Mouse (Mus musculus) liver, embryonic 12.5 days (tissue): Measurements from ENCODE around the gene Cutal. TPM values are rescaled to one million over a fixed set of nuclear protein-coding genes. Genes with fewer than 3 reads are reported as not detected.

ENCODE experiments used
- ATAC-seq: fragments of 200-750 bp; cut with Nextera tagmentation; 2 replicates; pipeline ENCODE4 v1.8.0; 2017; ENCODE audit warnings: moderate number of reproducible peaks, mild to moderate bottlenecking, moderate library complexity
- H3K27ac ChIP-seq: fragments of 300-500 bp; sonication (generic); 2 replicates; pipeline ENCODE4 v1.5.1; 2016; ENCODE audit warnings: mild to moderate bottlenecking
- H3K27me3 ChIP-seq: fragments of 300-500 bp; sonication (generic); replicated peaks from 2 replicates; pipeline ENCODE4 v1.6.1; 2016; ENCODE audit warnings: mild to moderate bottlenecking, moderate library complexity
- H3K36me3 ChIP-seq: fragments of 300-500 bp; sonication (generic); 2 replicates; pipeline ENCODE4 v1.6.1; 2016; ENCODE audit warnings: mild to moderate bottlenecking, moderate library complexity
- H3K4me1 ChIP-seq: fragments of 300-500 bp; sonication (generic); 2 replicates; pipeline ENCODE4 v1.6.1; 2016
- H3K4me2 ChIP-seq: fragments of 300-500 bp; sonication (generic); 2 replicates; pipeline ENCODE4 v1.6.1; 2016; ENCODE audit warnings: mild to moderate bottlenecking, moderate library complexity
- H3K4me3 ChIP-seq: fragments of 300-500 bp; sonication (generic); 2 replicates; pipeline ENCODE4 v1.5.1; 2016; ENCODE audit warnings: mild to moderate bottlenecking, moderate library complexity
- H3K9ac ChIP-seq: fragments of 300-500 bp; sonication (generic); 2 replicates; pipeline ENCODE4 v1.6.1; 2016; ENCODE audit warnings: mild to moderate bottlenecking, moderate library complexity
- H3K9me3 ChIP-seq: fragments of 300-500 bp; sonication (generic); replicated peaks from 2 replicates; pipeline ENCODE4 v1.6.1; 2016; ENCODE audit warnings: mild to moderate bottlenecking, moderate library complexity
- WGBS: fragments of 180-500 bp; shearing (Covaris S2); methylation state at CpG from one replicate; pipeline ENCODE4 v1.1.7; 2016; ENCODE audit not compliant: insufficient replicate concordance; 5-methylcytosine and 5-hydroxymethylcytosine counted together
- polyA plus RNA-seq: library from polyadenylated mRNA; unstranded; fragments of >200 nt; fragmentation: Nextera tagmentation; extraction: Ambion mirVana; gene quantifications from 2 replicates; pipeline ENCODE4 v1.2.1, GENCODE M21; 2016

Cutal gene
- polyA plus RNA-seq, 1 experiment from 2014 or later, result 2.2 TPM

GRCm38 (mm10) chr2:34906426-34906825, 32.2 kb downstream of the Cutal start:
- Histone ChIP-seq H3K4me2 (peak overlapping the region; percentile 40), H3K36me3 (peaks cover 37% of the 10 kb centered on the region), H3K4me1 (peaks cover 39% of the 10 kb centered on the region), H3K9me3 (no peaks in the 10 kb centered on the region), H3K4me3 (no peak overlapping the region), H3K27me3 (no peaks in the 10 kb centered on the region; the same call in 1 of the 2 replicates), H3K27ac (peak overlapping the region; percentile 39; the same call in 1 of the 2 replicates), H3K9ac (peak overlapping the region; percentile 35; the same call in 1 of the 2 replicates)
- 53% methylated on average over 6 of the region's 6 CpGs for WGBS
- ATAC-seq, result no peak

GRCm38 (mm10) chr2:34906861-34907604, 32.8 kb downstream of the Cutal start:
- 0 out of 2 replicates have a peak overlapping the region, but pooled peaks have one; percentile 39 for H3K27ac ChIP-seq
- H3K9me3 ChIP-seq, result no peaks in the 10 kb centered on the region
- H3K4me2 ChIP-seq, result peak overlapping the region; percentile 40
- H3K9ac ChIP-seq, result peak overlapping the region; percentile 35; the same call in 1 of the 2 replicates
- no peak for ATAC-seq
- H3K36me3 ChIP-seq, result peaks cover 32% of the 10 kb centered on the region
- H3K4me3 ChIP-seq, result no peak overlapping the region
- 43% methylated on average over 12 of the region's 12 CpGs for WGBS
- H3K27me3 ChIP-seq, result peaks cover 6% of the 10 kb centered on the region; the same call in 1 of the 2 replicates
- H3K4me1 ChIP-seq, result peaks cover 39% of the 10 kb centered on the region

- no peak for ATAC-seq
- H3K4me1 ChIP-seq, result peaks cover 45% of the 10 kb centered on the region
- no peak overlapping the region for H3K4me2 ChIP-seq
- no peaks in the 10 kb centered on the region for H3K9me3 ChIP-seq
- no peak overlapping the region for H3K27ac ChIP-seq
- peaks cover 23% of the 10 kb centered on the region for H3K36me3 ChIP-seq
- peaks cover 33% of the 10 kb centered on the region for H3K27me3 ChIP-seq
- WGBS, result 76% methylated on average over 4 of the region's 4 CpGs
- H3K9ac ChIP-seq, result no peak overlapping the region
- H3K4me3 ChIP-seq, result no peak overlapping the region
Measured at GRCm38 (mm10) chr2:34909719-34910118, 35.5 kb downstream of the Cutal start.

GRCm38 (mm10) chr2:34911871-34912270, 37.7 kb downstream of the Cutal start:
- H3K4me1 ChIP-seq, result peaks cover 31% of the 10 kb centered on the region
- no peak overlapping the region for H3K4me3 ChIP-seq
- H3K36me3 ChIP-seq, result peaks cover 23% of the 10 kb centered on the region
- peaks cover 44% of the 10 kb centered on the region for H3K27me3 ChIP-seq
- no peak overlapping the region for H3K4me2 ChIP-seq
- no peak overlapping the region for H3K27ac ChIP-seq
- 71% methylated on average over 5 of the region's 5 CpGs for whole genome bisulfite sequencing
- ATAC-seq, result no peak
- no peaks in the 10 kb centered on the region for H3K9me3 ChIP-seq
- no peak overlapping the region for H3K9ac ChIP-seq

GRCm38 (mm10) chr2:34912613-34913012, 38.4 kb downstream of the Cutal start:
- Histone ChIP-seq H3K4me3 (peak overlapping the region; percentile 70), H3K36me3 (peaks cover 23% of the 10 kb centered on the region), H3K27ac (no peak overlapping the region), H3K9me3 (no peaks in the 10 kb centered on the region), H3K4me2 (peak overlapping the region; percentile 96), H3K9ac (0 out of 2 replicates have a peak overlapping the region, but pooled peaks have one; percentile 75), H3K4me1 (peaks cover 25% of the 10 kb centered on the region), H3K27me3 (peaks cover 51% of the 10 kb centered on the region)
- ATAC-seq, result no peak
- 46% methylated on average over 7 of the region's 7 CpGs for WGBS

- Histone ChIP-seq H3K27ac (peak within 1 kb of the TSS; percentile 32; the same call in 1 of the 2 replicates), H3K4me1 (peaks cover 25% of the 10 kb centered on the region), H3K9ac (peak within 1 kb of the TSS; percentile 75), H3K4me2 (peak within 1 kb of the TSS; percentile 96), H3K27me3 (peaks cover 59% of the 10 kb centered on the region), H3K9me3 (no peaks in the 10 kb centered on the region), H3K36me3 (peaks cover 23% of the 10 kb centered on the region), H3K4me3 (peak within 1 kb of the TSS; percentile 70)
- peak; percentile 47 for ATAC-seq
- under 1% methylated on average over 60 of the region's 64 CpGs for WGBS
Measured at GRCm38 (mm10) chr2:34913218-34914068, 39.2 kb downstream of the Cutal start, which contains the start of gene Phf19. TSS of gene Phf19 (minus strand) at chr2:34914026.

- Histone ChIP-seq H3K9ac (peak overlapping the region; percentile 75), H3K9me3 (no peaks in the 10 kb centered on the region), H3K4me3 (peak overlapping the region; percentile 70), H3K36me3 (peaks cover 20% of the 10 kb centered on the region), H3K4me2 (peak overlapping the region; percentile 96), H3K27me3 (peaks cover 67% of the 10 kb centered on the region), H3K4me1 (peaks cover 25% of the 10 kb centered on the region), H3K27ac (peak overlapping the region; percentile 32; the same call in 1 of the 2 replicates)
- peak; percentile 78 for ATAC-seq
- WGBS, result 4% methylated on average over 37 of the region's 50 CpGs
Measured at GRCm38 (mm10) chr2:34914069-34914822, 40.0 kb downstream of the Cutal start.

GRCm38 (mm10) chr2:34914823-34915082, 40.6 kb downstream of the Cutal start:
- ATAC-seq, result no peak
- Histone ChIP-seq H3K9me3 (no peaks in the 10 kb centered on the region), H3K4me3 (0 out of 2 replicates have a peak overlapping the region, but pooled peaks have one; percentile 70), H3K27ac (no peak overlapping the region), H3K4me1 (peaks cover 25% of the 10 kb centered on the region), H3K27me3 (peaks cover 69% of the 10 kb centered on the region), H3K9ac (no peak overlapping the region), H3K36me3 (peaks cover 15% of the 10 kb centered on the region), H3K4me2 (peak overlapping the region; percentile 96)
- 23% methylated on average over 2 of the region's 2 CpGs for WGBS

- peaks cover 25% of the 10 kb centered on the region for H3K4me1 ChIP-seq
- H3K27ac ChIP-seq, result no peak overlapping the region
- peaks cover 70% of the 10 kb centered on the region for H3K27me3 ChIP-seq
- no peak overlapping the region; the same call in 1 of the 2 replicates for H3K4me2 ChIP-seq
- H3K36me3 ChIP-seq, result peaks cover 12% of the 10 kb centered on the region
- H3K9ac ChIP-seq, result no peak overlapping the region
- H3K4me3 ChIP-seq, result no peak overlapping the region
- no peak for ATAC-seq
- WGBS, result 51% methylated on average over 2 of the region's 2 CpGs
- H3K9me3 ChIP-seq, result no peaks in the 10 kb centered on the region
Measured at GRCm38 (mm10) chr2:34915103-34915502, 40.9 kb downstream of the Cutal start.

GRCm38 (mm10) chr2:34920144-34920543, 45.9 kb downstream of the Cutal start:
- no peak for ATAC-seq
- WGBS, result 27% methylated on average over 2 of the region's 2 CpGs

GRCm38 (mm10) chr2:34922729-34923128, 48.5 kb downstream of the Cutal start:
- 9% methylated on average over 2 of the region's 2 CpGs for WGBS
- no peak overlapping the region for H3K4me3 ChIP-seq
- H3K9ac ChIP-seq, result no peak overlapping the region
- no peak for ATAC-seq
- H3K27me3 ChIP-seq, result peaks cover 32% of the 10 kb centered on the region; the same call in 1 of the 2 replicates
- H3K36me3 ChIP-seq, result no peaks in the 10 kb centered on the region
- no peak overlapping the region for H3K4me2 ChIP-seq
- H3K9me3 ChIP-seq, result no peaks in the 10 kb centered on the region
- H3K4me1 ChIP-seq, result no peaks in the 10 kb centered on the region
- H3K27ac ChIP-seq, result no peak overlapping the region

More at GRCm38 (mm10) chr2:34920144-34920543, 45.9 kb downstream of the Cutal start:
- Histone ChIP-seq H3K27ac (no peak overlapping the region), H3K9ac (no peak overlapping the region), H3K4me1 (no peaks in the 10 kb centered on the region), H3K36me3 (no peaks in the 10 kb centered on the region), H3K9me3 (no peaks in the 10 kb centered on the region), H3K4me2 (no peak overlapping the region), H3K27me3 (peaks cover 40% of the 10 kb centered on the region), H3K4me3 (no peak overlapping the region)
